Mouse (Mus musculus) gastrocnemius, adult 2 months (tissue): Measurements from ENCODE around the gene Mylk4. TPM values are rescaled to one million over a fixed set of nuclear protein-coding genes. Genes with fewer than 3 reads are reported as not detected.
A peak's percentile ranks its signal among the peaks of the same experiment; 100 is the strongest.

Source experiments
- DNase-seq: peaks from one replicate; pipeline ENCODE4 v3.0.0; 2022
- H3K27ac ChIP-seq: fragments of 200-600 bp; 2 replicates; pipeline ENCODE4 v1.8.1; 2022; ENCODE audit warnings: mild to moderate bottlenecking
- H3K4me3 ChIP-seq: fragments of 200-600 bp; 2 replicates; pipeline ENCODE4 v1.8.1; 2022; ENCODE audit warnings: mild to moderate bottlenecking, moderate library complexity
- CTCF ChIP-seq: fragments of 200-600 bp; IDR thresholded peaks from 2 replicates; pipeline ENCODE4 v1.8.1; 2022; ENCODE audit warnings: antibody characterized with exemption, mild to moderate bottlenecking, moderate library complexity
- intact Hi-C: fragments of 180-260 bp; cut with DNase I; formaldehyde crosslinking; loops from one replicate; pipeline ENCODE4 v1.15.1; 2025
- total RNA-seq, 2 experiments: library from RNA; stranded (reverse); gene quantifications; 2 replicates each; pipeline ENCODE4 v1.2.3; 2021

Gene Mylk4
- total RNA-seq, 2 experiments from 2014 or later = 466 to 1,631 TPM

DNA sequence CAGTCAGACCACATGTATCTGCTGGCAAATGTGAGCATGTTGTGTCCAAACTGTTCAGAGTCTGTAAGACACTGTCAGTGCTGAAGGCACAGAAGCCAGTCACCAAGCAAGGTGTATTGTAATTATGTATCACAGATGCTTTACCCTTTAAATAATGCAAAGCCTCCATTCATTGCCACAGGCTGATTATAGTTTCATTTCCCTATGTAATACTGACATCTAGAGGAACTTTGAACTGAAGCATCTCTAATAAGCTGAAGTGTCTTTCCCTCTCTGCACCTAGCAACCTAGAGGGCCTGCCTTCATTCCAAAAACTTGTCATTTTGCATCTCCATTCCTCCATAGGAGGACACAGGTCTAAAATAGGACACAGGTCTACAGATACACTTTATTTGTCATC is 52.5 kb downstream of the Mylk4 start:
- no peak for DNase-seq
- peak; percentile 32; the same call in 1 of the 2 replicates for TF ChIP-seq CTCF
- intact Hi-C loops = no loop called here
- Histone ChIP-seq H3K27ac (0 out of 2 replicates have a peak overlapping the region, but pooled peaks have one; percentile 1), H3K4me3 (no peak overlapping the region)

DNA sequence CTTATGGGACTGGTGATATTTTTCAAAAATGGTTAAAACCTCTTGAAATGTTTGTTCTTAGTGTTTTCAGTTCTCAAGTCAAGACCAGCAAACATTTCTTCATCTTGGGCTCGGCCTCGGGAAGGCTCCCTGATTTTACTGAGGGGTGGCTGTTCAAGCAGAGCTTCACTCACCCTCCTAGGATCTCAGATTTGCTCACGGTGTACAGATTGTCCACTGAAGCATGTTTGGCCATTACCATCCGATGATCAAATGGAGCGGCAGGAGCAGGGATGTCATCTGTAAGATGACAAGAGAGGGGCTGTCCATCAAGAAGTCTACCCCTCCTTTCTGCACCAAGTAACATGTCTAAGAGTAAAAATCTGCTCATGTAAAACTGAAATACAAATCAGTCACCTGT is 59.1 kb downstream of the Mylk4 start:
- TF ChIP-seq CTCF = no peak
- H3K4me3 ChIP-seq = no peak overlapping the region
- intact Hi-C loops = no loop called here
- no peak for DNase-seq
- H3K27ac ChIP-seq = no peak overlapping the region

DNA sequence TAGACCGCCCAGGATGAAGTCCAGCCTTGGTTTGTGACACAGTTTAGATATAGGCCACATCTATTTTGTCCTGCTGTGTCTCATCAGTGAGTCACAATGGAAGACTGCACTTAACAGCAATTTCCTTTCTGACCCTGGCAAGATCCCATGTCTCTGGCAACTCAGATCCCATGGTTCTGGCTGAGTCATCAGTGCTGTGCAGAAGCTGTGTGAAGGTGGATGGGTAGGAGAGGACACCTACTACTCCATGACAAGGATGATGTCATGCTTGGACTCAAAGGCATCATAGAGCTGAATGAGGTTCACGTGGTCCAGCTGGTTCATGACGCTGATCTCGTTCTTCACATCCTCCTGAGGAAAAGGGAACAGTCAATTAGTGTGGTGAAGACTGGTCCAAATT is 62.0 kb downstream of the Mylk4 start:
- Histone ChIP-seq H3K27ac (peak overlapping the region; percentile 24; the same call in 1 of the 2 replicates), H3K4me3 (no peak overlapping the region)
- DNase-seq = no peak
- no peak for TF ChIP-seq CTCF
- intact Hi-C loops = no loop called here

DNA sequence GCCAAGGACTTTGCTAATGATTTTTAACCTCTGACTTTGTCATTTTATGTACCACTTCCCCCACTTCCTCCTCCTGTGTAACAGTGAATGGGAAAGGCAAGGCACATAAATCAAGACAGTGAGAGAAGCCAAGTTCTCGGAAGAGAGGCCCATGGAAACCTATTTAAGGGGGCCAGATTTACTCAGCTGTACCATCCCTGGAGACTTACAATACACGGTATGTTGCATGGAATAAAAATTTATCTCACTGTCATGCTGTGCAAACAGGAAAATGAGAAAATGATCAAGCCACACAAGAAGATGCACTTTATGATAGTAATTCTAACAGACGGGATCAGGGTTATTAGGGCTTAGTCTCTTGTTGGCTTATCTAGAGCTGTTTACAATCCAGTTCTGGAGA is 64.5 kb downstream of the Mylk4 start:
- no peak for TF ChIP-seq CTCF
- H3K4me3 ChIP-seq = no peak overlapping the region
- DNase-seq = no peak

DNA sequence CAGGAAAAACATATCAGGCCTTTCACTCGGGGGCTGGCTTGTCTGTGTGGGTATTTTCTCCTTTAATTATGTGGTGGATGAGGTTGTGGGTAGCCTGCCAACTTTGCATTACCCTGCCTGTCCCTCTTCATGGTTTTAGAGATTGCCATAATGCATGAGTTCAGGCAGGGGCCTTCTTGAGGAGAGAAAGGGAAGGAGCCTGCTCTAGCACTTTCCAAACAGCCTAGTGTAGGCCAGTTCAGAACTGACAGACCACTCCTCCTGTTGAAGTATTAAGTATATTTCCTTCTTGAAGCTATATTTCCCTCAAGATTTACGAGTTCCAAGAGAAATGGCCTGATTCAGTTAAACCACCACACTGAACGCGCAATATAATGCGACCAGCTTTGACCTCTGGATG is 66.0 kb downstream of the Mylk4 start:
- no peak for DNase-seq
- Histone ChIP-seq H3K27ac (no peak overlapping the region), H3K4me3 (no peak overlapping the region)
- no peak for TF ChIP-seq CTCF
- intact Hi-C loops = no loop called here

More for the DNA sequence above, 64.5 kb downstream of the Mylk4 start:
- intact Hi-C loops = no loop called here
- no peak overlapping the region for H3K27ac ChIP-seq

DNA sequence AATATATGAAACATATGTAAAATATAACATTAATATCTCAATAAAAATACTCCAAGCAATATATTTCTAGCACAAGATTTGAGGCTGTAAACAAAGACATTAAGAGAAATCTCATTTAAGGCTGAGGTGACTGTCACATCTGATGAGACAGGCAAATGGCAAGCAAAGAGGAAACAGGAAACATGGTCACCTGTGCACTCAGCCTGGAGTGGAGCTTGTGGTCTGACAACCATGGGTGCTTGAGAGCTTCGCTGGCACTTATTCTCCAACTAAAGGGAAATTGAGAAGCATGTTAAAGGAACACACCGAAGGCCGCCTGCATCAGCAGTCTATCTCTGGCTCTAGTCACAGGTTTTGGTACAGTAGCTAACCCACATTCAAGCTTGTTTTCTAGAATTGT is 71.2 kb downstream of the Mylk4 start:
- intact Hi-C loops = no loop called here
- Histone ChIP-seq H3K27ac (no peak overlapping the region), H3K4me3 (no peak overlapping the region)
- no peak for TF ChIP-seq CTCF
- no peak for DNase-seq

DNA sequence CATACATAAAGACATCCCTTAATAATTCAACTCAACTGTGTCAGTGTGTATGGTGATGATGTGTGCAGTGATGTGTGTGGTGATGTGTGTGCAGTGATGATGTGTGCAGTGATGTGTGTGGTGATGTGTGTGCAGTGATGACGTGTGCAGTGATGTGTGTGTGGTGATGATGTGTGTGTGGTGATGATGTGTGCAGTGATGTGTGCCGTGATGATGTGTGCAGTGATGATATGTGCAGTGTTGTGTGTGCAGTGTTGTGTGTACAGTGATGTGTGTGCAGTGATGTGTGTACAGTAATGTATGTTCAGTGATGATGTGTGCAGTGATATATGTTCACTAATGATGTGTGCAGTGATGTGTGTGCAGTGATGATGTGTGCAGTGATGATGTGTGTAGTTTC is 75.9 kb downstream of the Mylk4 start:
- Histone ChIP-seq H3K4me3 (no peak overlapping the region), H3K27ac (no peak overlapping the region)
- intact Hi-C loops = no loop called here
- no peak for TF ChIP-seq CTCF
- DNase-seq = no peak

DNA sequence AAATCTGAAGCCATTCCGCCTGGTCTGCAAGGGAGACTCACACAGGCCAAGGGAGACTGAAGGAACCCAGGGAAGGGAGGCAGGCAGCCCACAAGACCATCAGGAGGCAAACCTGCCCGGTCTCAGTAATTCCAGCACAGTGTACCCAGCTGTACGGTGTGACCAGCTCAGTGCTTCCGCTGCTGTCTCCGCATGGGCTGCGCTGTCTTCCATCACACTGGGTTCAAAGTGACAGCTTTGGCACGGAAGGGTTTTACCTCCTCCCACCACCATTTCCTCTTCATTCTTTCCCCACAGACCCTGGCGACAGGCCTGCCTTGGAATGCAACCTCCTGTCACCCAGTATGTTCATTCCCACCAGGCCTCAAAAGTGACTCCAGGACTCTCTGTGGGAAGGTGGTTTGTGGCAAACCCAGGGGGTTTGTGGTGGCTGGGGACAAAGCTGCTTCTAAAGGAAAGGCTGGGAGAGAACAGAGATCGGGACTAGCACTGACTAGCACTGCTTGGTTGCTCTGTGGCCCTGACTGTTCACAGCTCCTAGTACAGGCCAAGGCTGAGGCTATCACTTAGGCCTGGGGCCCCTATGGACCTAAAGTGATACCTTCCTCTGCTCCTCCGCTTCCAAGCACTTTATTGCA is 77.0 kb downstream of the Mylk4 start:
- DNase-seq = no peak
- intact Hi-C loops = no loop called here
- TF ChIP-seq CTCF = no peak
- Histone ChIP-seq H3K27ac (no peak overlapping the region), H3K4me3 (no peak overlapping the region)

DNA sequence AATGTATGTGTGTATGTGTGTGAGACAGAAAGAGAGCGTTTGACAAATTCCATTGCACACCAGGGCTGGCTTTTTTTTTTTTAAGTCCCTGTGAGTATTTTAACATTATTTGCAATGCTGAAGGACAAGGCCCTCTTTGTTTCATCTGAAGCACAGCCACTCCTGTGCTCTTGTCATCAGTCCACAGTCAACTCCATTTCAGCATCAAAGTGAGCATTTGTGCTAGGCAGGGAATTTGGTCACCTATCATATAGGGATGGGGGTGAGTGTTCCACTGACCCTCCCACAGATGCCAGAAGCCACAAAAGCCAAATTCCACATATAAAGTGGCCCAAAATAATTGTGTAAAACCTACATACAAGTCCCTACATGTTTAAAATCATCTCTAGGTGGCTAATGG is 78.4 kb downstream of the Mylk4 start:
- Histone ChIP-seq H3K4me3 (no peak overlapping the region), H3K27ac (no peak overlapping the region)
- DNase-seq = no peak
- intact Hi-C loops = no loop called here
- TF ChIP-seq CTCF = no peak

DNA sequence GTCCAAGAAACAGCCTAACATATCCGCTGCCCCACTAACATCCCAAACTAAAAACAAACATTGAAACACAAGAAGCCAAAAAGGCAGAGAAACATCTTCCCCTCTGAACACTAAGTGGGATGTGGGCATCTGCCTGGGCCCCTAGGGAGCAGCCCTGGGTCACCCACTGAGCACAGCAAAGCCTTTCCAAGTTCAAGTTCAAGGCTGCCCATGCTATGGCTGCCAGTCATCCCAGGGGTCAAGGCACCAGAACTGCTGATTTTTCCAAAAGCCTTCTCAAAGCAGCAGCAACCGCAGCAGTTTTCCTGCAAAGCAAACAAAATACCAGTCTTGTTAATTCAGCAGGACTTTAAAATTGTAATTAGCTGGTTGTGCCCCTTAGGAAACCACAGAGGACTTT is 78.8 kb downstream of the Mylk4 start:
- no peak for DNase-seq
- no peak for TF ChIP-seq CTCF
- Histone ChIP-seq H3K27ac (no peak overlapping the region), H3K4me3 (no peak overlapping the region)
- intact Hi-C loops = no loop called here

DNA sequence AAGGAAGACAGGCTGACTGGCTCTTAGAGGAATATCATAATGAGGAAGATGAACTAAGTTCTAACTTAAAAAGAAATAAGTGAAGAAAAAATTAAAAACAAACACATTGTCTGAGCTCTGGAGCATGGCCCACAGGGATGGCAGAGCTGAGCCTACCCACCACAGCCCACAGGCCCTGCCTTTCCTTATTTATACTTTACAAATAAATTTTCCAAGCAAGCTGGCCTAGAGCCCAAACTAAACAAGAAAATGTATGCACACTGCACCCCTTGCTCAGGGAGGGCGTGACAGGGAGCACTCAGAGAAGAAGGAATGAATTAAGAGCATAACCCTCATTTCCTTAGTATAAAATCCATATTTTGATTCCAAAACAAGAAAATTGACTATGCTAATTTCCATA is 82.2 kb downstream of the Mylk4 start:
- H3K4me3 ChIP-seq = no peak overlapping the region
- no peak overlapping the region for H3K27ac ChIP-seq
- TF ChIP-seq CTCF = no peak
- intact Hi-C loops = no loop called here
- DNase-seq = no peak

DNA sequence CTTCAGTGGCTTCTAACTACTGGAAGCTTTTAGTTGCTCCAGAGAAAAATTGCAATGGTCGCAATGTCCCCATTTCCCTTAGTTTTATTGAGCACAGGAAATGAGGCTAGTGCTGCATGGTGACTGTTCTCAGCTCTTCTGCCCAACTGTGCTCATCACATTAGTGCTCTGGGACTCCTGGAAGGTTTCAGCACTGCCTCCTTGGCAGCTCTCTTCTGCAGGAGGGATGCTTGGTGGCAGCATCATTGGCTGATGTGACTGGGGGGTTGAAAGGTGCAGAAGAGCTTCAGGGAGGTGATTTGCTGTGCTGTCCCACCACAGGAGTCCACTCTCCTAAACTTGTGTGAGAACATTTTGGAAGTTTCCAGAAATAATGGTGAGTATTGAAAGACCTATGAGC is 84.4 kb downstream of the Mylk4 start:
- intact Hi-C loops = no loop called here
- no peak for DNase-seq
- no peak for TF ChIP-seq CTCF
- Histone ChIP-seq H3K4me3 (no peak overlapping the region), H3K27ac (no peak overlapping the region)

DNA sequence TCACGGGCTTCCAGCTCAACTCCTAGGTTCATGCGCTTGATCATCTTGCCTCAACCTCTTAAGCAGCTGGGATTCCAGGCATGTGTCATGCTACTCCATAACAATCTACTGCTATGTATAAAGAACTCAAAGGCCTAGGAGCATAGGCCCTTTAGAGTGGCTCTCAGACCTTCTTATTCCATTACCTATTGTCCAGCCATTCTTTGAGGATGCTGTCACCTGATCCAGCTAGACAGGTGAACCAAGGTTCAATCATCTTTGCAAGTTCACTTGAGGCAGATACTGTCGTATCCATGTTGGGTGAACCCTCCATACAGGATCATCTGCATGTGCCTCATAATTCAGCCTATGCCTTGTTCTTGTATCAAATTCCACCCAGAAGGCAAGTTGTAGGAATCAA is 84.8 kb downstream of the Mylk4 start:
- no peak for DNase-seq

DNA sequence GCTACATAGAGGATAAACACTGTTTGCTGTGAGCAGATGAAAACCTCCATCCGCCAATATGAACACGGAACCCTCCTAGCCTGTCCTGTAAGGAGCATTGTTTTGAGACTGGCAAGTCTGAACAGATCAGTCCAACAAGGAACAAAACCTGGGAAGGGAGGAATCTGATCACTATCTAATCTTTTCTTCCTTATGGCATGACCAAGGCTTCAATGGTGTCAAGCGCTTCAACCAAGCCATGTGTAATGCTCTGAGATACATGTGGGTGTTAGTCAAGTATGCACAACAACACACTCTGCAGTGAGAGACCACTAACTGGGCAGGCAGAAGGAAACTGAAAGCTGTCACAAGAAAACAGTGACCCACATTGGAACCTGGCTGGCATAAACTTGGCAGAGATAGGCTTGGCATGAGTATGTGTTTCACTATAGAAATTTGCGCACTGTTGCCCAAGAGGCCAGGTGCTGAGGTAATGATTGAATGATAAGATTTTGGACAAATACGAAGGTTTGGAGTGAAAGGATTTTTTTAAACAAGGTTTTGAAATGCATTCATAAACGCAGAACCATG is 89.8 kb downstream of the Mylk4 start:
- no peak overlapping the region for H3K27ac ChIP-seq
- intact Hi-C loops = no loop called here

More for the DNA sequence above, 84.8 kb downstream of the Mylk4 start:
- TF ChIP-seq CTCF = no peak
- no peak overlapping the region for H3K27ac ChIP-seq
- intact Hi-C loops = no loop called here
- no peak overlapping the region for H3K4me3 ChIP-seq

More for the DNA sequence above, 89.8 kb downstream of the Mylk4 start:
- no peak for DNase-seq
- no peak for TF ChIP-seq CTCF
- H3K4me3 ChIP-seq = no peak overlapping the region
